In genomic region chr5:143130342-143130741, GRCm38 (mm10) we compare ENCODE assay signal across 12 mouse cellular contexts. TPM values are rescaled to one million over a fixed set of nuclear protein-coding genes. Genes with fewer than 3 reads are reported as not detected.
DNase-seq lines count a peak whose midpoint lies in the region; ATAC-seq and TF ChIP-seq lines count a peak whose summit lies in the region.
"Had no signal": no experiment of that assay in that cellular context is flagged by ENCODE, and none has a peak within 500 bp of the region (broad histone marks: within the 10 kb centered on the region; RNA-seq: fewer than 3 reads in every experiment).

No protein-coding gene starts in this region.

- ATAC-seq in hindbrain, postnatal 0 days: no peak
- no peak for ATAC-seq in hindbrain, embryonic 12.5 days (ENCODE audit: low FRiP score)
- no peak for ATAC-seq in liver, postnatal 0 days

- peak; percentile 29; the same call in 1 of the 2 replicates for TF ChIP-seq CTCF in hindbrain, postnatal 0 days (IDR thresholded peaks at IDR 0.05; ENCODE audit: low read depth)
- TF ChIP-seq CTCF in liver, postnatal 0 days (IDR thresholded peaks at IDR 0.05; ENCODE audit: low read depth): peak; percentile 70

- H3K9ac ChIP-seq in hindbrain, postnatal 0 days (replicated peaks; ENCODE audit: low read length): no peak overlapping the region
- H3K9ac ChIP-seq in hindbrain, embryonic 12.5 days: no peak overlapping the region
- no peak overlapping the region for H3K9ac ChIP-seq in liver, postnatal 0 days (replicated peaks)
- H3K9ac ChIP-seq: embryonic facial prominence, embryonic 13.5 days; lung, embryonic 15.5 days had no signal

- no peak overlapping the region for H3K4me3 ChIP-seq in hindbrain, postnatal 0 days (ENCODE audit: low read length)
- no peak overlapping the region for H3K4me3 ChIP-seq in hindbrain, embryonic 12.5 days
- no peak overlapping the region for H3K4me3 ChIP-seq in liver, postnatal 0 days (ENCODE audit: low read depth, low read length)
- H3K4me3 ChIP-seq: embryonic facial prominence, embryonic 13.5 days; lung, embryonic 15.5 days had no signal

- H3K27ac ChIP-seq in hindbrain, postnatal 0 days: no peak overlapping the region
- H3K27ac ChIP-seq in hindbrain, embryonic 12.5 days: no peak overlapping the region
- H3K27ac ChIP-seq in liver, postnatal 0 days (ENCODE audit: low read depth): no peak overlapping the region
- H3K27ac ChIP-seq: embryonic facial prominence, embryonic 13.5 days; lung, embryonic 15.5 days had no signal

- 93% methylated on average over 7 of the region's 7 CpGs for WGBS in hindbrain, postnatal 0 days
- WGBS in hindbrain, embryonic 12.5 days: 94% methylated on average over 7 of the region's 7 CpGs
- 81% methylated on average over 7 of the region's 7 CpGs for WGBS in liver, postnatal 0 days (ENCODE audit: insufficient replicate concordance)

- no peak for TF ChIP-seq EP300 in liver, postnatal 0 days (IDR thresholded peaks at IDR 0.05; ENCODE audit: low read depth)

- H3K36me3 ChIP-seq in hindbrain, postnatal 0 days (ENCODE audit: insufficient read depth, low read length): no peaks in the 10 kb centered on the region
- H3K36me3 ChIP-seq in hindbrain, embryonic 12.5 days: no peaks in the 10 kb centered on the region
- H3K36me3 ChIP-seq in liver, postnatal 0 days (replicated peaks; ENCODE audit: insufficient read depth, low read length): no peaks in the 10 kb centered on the region
- H3K36me3 ChIP-seq: embryonic facial prominence, embryonic 13.5 days; lung, embryonic 15.5 days had no signal

- H3K9me3 ChIP-seq in hindbrain, postnatal 0 days (ENCODE audit: low read length): no peaks in the 10 kb centered on the region
- peaks cover 8% of the 10 kb centered on the region for H3K9me3 ChIP-seq in hindbrain, embryonic 12.5 days (replicated peaks)
- no peaks in the 10 kb centered on the region for H3K9me3 ChIP-seq in liver, postnatal 0 days (ENCODE audit: low read length)
- H3K9me3 ChIP-seq: lung, embryonic 15.5 days had no signal

- no peaks in the 10 kb centered on the region for H3K27me3 ChIP-seq in hindbrain, postnatal 0 days (ENCODE audit: insufficient read depth, low read length)
- H3K27me3 ChIP-seq in hindbrain, embryonic 12.5 days: no peaks in the 10 kb centered on the region
- H3K27me3 ChIP-seq in liver, postnatal 0 days (ENCODE audit: insufficient read depth, low read length): no peaks in the 10 kb centered on the region
- H3K27me3 ChIP-seq: embryonic facial prominence, embryonic 13.5 days; lung, embryonic 15.5 days had no signal

- no peak overlapping the region for H3K4me2 ChIP-seq in hindbrain, postnatal 0 days (ENCODE audit: low read depth, low read length)
- no peak overlapping the region for H3K4me2 ChIP-seq in hindbrain, embryonic 12.5 days (replicated peaks)
- H3K4me2 ChIP-seq in liver, postnatal 0 days (ENCODE audit: low read depth, low read length): no peak overlapping the region
- H3K4me2 ChIP-seq: embryonic facial prominence, embryonic 13.5 days; lung, embryonic 15.5 days had no signal

- no peaks in the 10 kb centered on the region for H3K4me1 ChIP-seq in hindbrain, postnatal 0 days (ENCODE audit: insufficient read depth, low read length)
- H3K4me1 ChIP-seq in hindbrain, embryonic 12.5 days: 0 out of 2 replicates have a peak, but pooled peaks cover 4% of the 10 kb centered on the region
- no peaks in the 10 kb centered on the region for H3K4me1 ChIP-seq in liver, postnatal 0 days (ENCODE audit: insufficient read depth)
- H3K4me1 ChIP-seq: embryonic facial prominence, embryonic 13.5 days; lung, embryonic 15.5 days had no signal

- DNase-seq in hindbrain, postnatal 0 days (ENCODE audit: low spot score): no peak
- DNase-seq in A20 (ENCODE audit: low read depth, low spot score) (peak; percentile 65), ZHBTc4 (ENCODE audit: low read depth, low spot score) (peak; percentile 73)
- DNase-seq in liver, postnatal 0 days: peak; percentile 55
- DNase-seq in left cerebral cortex, adult 9 months (ENCODE audit: low spot score in 2 of 2): no peak
- no peak for DNase-seq in urinary bladder, postnatal 4 days (ENCODE audit: low spot score in 2 of 2)
- no peak for DNase-seq in kidney, adult 9 months

RNA-seq across cellular contexts. Expression of gene Olfr718-ps1, which starts 17.0 kb away (rescaled TPM):
- total RNA-seq in hindbrain, postnatal 0 days (2014; rRNA removed): not detected in 2 replicates
- polyA plus RNA-seq in hindbrain, postnatal 0 days (2015; fragmentation: Nextera tagmentation; extraction: Ambion mirVana): not detected in 2 replicates
- polyA plus RNA-seq in hindbrain, embryonic 12.5 days (2016; fragmentation: Nextera tagmentation; extraction: Ambion mirVana): 0.08 TPM in 1 of 2 replicates, not detected in the other
- polyA plus RNA-seq in liver, postnatal 0 days (2015; fragmentation: Nextera tagmentation; extraction: Ambion mirVana): 0.11 TPM in 1 of 2 replicates, not detected in the other
- total RNA-seq: neutrophil, adult 5-6 weeks had no signal
- polyA plus RNA-seq: gonadal fat pad, adult 2 months; lung, embryonic 15.5 days had no signal

RNA-seq across cellular contexts. Expression of gene Rnf216, which starts 17.5 kb away (rescaled TPM):
- 28.0 and 32.7 TPM in 2 replicates for total RNA-seq in hindbrain, postnatal 0 days (2014; rRNA removed)
- 25.3 and 29.7 TPM in 2 replicates for polyA plus RNA-seq in hindbrain, postnatal 0 days (2015; fragmentation: Nextera tagmentation; extraction: Ambion mirVana)
- 49.4 and 51.1 TPM in 2 replicates for polyA plus RNA-seq in hindbrain, embryonic 12.5 days (2016; fragmentation: Nextera tagmentation; extraction: Ambion mirVana)
- polyA plus RNA-seq in liver, postnatal 0 days (2015; fragmentation: Nextera tagmentation; extraction: Ambion mirVana): 8.4 and 10.5 TPM in 2 replicates

RNA-seq across cellular contexts. Expression of gene Rbak, which starts 50.2 kb away (rescaled TPM):
- total RNA-seq in hindbrain, postnatal 0 days (2014; rRNA removed): 11.8 and 13.3 TPM in 2 replicates
- 9.3 and 10.0 TPM in 2 replicates for polyA plus RNA-seq in hindbrain, postnatal 0 days (2015; fragmentation: Nextera tagmentation; extraction: Ambion mirVana)
- 15.4 and 17.8 TPM in 2 replicates for polyA plus RNA-seq in hindbrain, embryonic 12.5 days (2016; fragmentation: Nextera tagmentation; extraction: Ambion mirVana)
- 1.5 and 1.6 TPM in 2 replicates for polyA plus RNA-seq in liver, postnatal 0 days (2015; fragmentation: Nextera tagmentation; extraction: Ambion mirVana)

RNA-seq across cellular contexts. Expression of gene Spdye4b, which starts 50.5 kb away (rescaled TPM):
- total RNA-seq in hindbrain, postnatal 0 days (2014; rRNA removed): 0.11 TPM in 1 of 2 replicates, not detected in the other
- not detected in 2 replicates for polyA plus RNA-seq in hindbrain, postnatal 0 days (2015; fragmentation: Nextera tagmentation; extraction: Ambion mirVana)
- not detected in 2 replicates for polyA plus RNA-seq in hindbrain, embryonic 12.5 days (2016; fragmentation: Nextera tagmentation; extraction: Ambion mirVana)
- polyA plus RNA-seq in liver, postnatal 0 days (2015; fragmentation: Nextera tagmentation; extraction: Ambion mirVana): not detected in 2 replicates
- polyA plus RNA-seq: embryonic facial prominence, embryonic 13.5 days; gonadal fat pad, adult 2 months; lung, embryonic 15.5 days had no signal

Comparison
In these comparisons a context has a peak if more than half of its experiments do, and no peak if none do; other contexts are left out.
1. DNase-seq: peak in A20 (single experiment), ZHBTc4 (single experiment) and liver, postnatal 0 days (single experiment); none in hindbrain, postnatal 0 days (single experiment), left cerebral cortex, adult 9 months (0 of 2), urinary bladder, postnatal 4 days (0 of 2) and kidney, adult 9 months (single experiment).